Mouse (Mus musculus) B cell, adult 62 days (primary cell): Measurements from ENCODE around the gene Gm49358. TPM values are rescaled to one million over a fixed set of nuclear protein-coding genes. Genes with fewer than 3 reads are reported as not detected.

Experiments
- total RNA-seq: library from RNA; stranded (reverse); gene quantifications from 4 replicates; pipeline ENCODE4 v1.2.4, GENCODE M21; 2023

Gene Gm49358
- total RNA-seq, result 3.7 to 6.9 TPM (median 5.9 TPM) in 4 replicates

DNA sequence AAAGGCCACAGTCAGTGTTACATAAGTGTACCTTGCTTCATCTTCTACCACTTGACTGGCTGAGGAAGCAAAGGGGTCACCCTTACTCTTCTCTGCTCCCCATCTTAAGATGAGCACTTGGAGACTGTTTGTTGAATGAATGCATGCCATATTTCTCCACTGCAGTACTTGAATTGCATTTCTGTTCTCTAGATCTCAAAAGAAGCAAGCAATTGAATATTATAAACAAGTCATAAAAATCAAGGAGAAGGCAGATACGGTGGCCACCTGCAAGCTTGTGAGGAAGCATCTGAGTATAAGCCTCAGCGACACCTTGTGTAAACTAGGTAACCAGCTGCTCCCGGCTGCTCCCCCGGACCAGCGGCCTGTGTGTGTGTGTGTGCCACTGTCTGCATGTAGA is at the start of gene Gm49358:
TSS of gene Gm49358 (plus strand) at position 301 of the 400 bp plus-strand sequence.

DNA sequence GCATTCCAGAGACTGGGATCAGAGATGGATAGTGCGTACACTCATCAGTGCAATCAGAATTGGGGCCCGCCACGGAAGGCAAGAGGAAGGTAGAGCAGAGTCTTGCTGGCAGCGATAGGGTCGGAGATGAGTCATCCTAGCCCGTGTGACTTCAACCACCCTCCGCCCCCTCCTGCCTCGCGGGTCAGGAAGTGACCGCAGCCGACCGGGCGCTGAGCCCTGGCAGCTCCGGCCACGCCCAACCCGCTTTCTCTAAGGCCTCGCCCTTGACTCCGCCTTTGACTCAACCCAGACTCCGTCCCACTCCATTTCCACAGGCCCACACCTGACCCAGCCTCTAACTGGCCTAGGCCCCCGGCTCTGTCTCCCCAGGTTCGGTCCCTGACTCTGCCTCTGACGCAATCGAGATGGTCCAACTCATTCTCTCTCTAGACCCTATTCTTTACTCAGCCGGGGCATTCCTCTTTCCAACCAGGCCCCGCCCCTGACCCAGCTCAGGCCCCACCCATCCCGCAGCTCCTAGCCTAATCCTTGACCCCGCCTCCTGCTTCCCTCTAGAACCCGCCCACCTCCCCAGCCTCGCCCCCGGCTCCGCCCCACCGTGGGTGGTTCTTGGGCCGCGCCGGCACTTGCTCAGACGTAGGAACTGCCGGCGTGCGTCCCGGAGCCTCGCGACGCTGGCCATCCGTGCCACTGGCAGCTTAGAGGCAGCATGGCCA is 14.8 kb downstream of the Gm49358 start, which contains the start of gene Nt5dc3:
TSS of gene Nt5dc3 (plus strand) at position 608 of the 719 bp plus-strand sequence.

Other genes with a start within 250 kb of the Gm49358 start
- gene Hsp90b1, start 58.5 kb upstream of the Gm49358 start, total RNA-seq, result 319 to 358 TPM (median 345 TPM) in 4 replicates
- 1.3 to 3.4 TPM (median 1.8 TPM) in 4 replicates for gene Ttc41, start 58.2 kb upstream of the Gm49358 start, total RNA-seq
- gene Nt5dc3, start 15.0 kb downstream of the Gm49358 start, total RNA-seq, result 16.5 to 19.5 TPM (median 17.6 TPM) in 4 replicates
- 0.61 to 1.9 TPM (median 1.4 TPM) in 4 replicates for gene Stab2, start 244.1 kb downstream of the Gm49358 start, total RNA-seq